Mouse (Mus musculus): ENCODE measurements at regions not wholly inside any gene's neighbourhood (a gene's known extent, or its start where the extent isn't known, plus 50 kb on each side); places are given as distances from the start of the nearest gene placed in this dataset.
"Not testable (repeated sequence)": the region's sequence is repeated elsewhere in the genome, so short reads cannot be mapped to it uniquely, and the experiment has no call there.

- no peaks in the 10 kb centered on the region for H3K9me3 ChIP-seq (ENCODE audit: control insufficient read depth, low read length)
- WGBS (ENCODE audit: insufficient replicate concordance): 70% methylated on average over 6 of the region's 6 CpGs
- no peak overlapping the region for H3K4me3 ChIP-seq (ENCODE audit: insufficient read depth in 1 of 2, low read depth in 2 of 2, low read length in 2 of 2)
- no peaks in the 10 kb centered on the region for H3K36me3 ChIP-seq (replicated peaks; ENCODE audit: control insufficient read depth, insufficient read depth, low read depth)
- no peaks in the 10 kb centered on the region; a peak in 1 of 4 replicates for H3K4me1 ChIP-seq (replicated peaks; ENCODE audit: control insufficient read depth in 2 of 2, insufficient read depth in 2 of 2, low read length in 1 of 2)
- DNase-seq (ENCODE audit: low read depth in 3 of 3, low spot score in 3 of 3): no peak
- no peak for ATAC-seq (ENCODE audit: insufficient read depth)
- TF ChIP-seq CTCF (IDR thresholded peaks at IDR 0.05; ENCODE audit: low read depth) (no peak), EP300 (IDR thresholded peaks at IDR 0.05; ENCODE audit: low read depth) (no peak)
- no peak overlapping the region for H3K9ac ChIP-seq (replicated peaks)
- H3K4me2 ChIP-seq (ENCODE audit: low read depth): no peak overlapping the region
- H3K27me3 ChIP-seq (ENCODE audit: control insufficient read depth, insufficient read depth, low read length): no peaks in the 10 kb centered on the region
- H3K27ac ChIP-seq: no peak overlapping the region
Measured at GRCm38 (mm10) chr6:31141486-31141885, 182.6 kb upstream of the Klf14 start.

GRCm38 (mm10) chr6:31142479-31143007, 183.7 kb upstream of the Klf14 start:
- H3K36me3 ChIP-seq (replicated peaks; ENCODE audit: control insufficient read depth, insufficient read depth, low read depth); ATAC-seq (ENCODE audit: insufficient read depth); H3K9me3 ChIP-seq (ENCODE audit: control insufficient read depth, low read length); H3K4me3 ChIP-seq (ENCODE audit: insufficient read depth in 1 of 2, low read depth in 2 of 2, low read length in 2 of 2); DNase-seq (ENCODE audit: low read depth in 3 of 3, low spot score in 3 of 3); H3K4me2 ChIP-seq (ENCODE audit: low read depth); H3K27ac ChIP-seq; H3K9ac ChIP-seq (replicated peaks); H3K4me1 ChIP-seq (replicated peaks; ENCODE audit: control insufficient read depth in 2 of 2, insufficient read depth in 2 of 2, low read length in 1 of 2); H3K27me3 ChIP-seq (ENCODE audit: control insufficient read depth, insufficient read depth, low read length): not testable (repeated sequence)
- 84% methylated on average over 15 of the region's 15 CpGs for WGBS (ENCODE audit: insufficient replicate concordance)

GRCm38 (mm10) chr6:31145687-31146086, 186.8 kb upstream of the Klf14 start:
- 65% methylated on average over 10 of the region's 10 CpGs for WGBS (ENCODE audit: insufficient replicate concordance)
- TF ChIP-seq EP300 (IDR thresholded peaks at IDR 0.05; ENCODE audit: low read depth): no peak
- no peak for TF ChIP-seq CTCF (IDR thresholded peaks at IDR 0.05; ENCODE audit: low read depth)
- H3K27ac ChIP-seq: no peak overlapping the region
- no peak overlapping the region for H3K9ac ChIP-seq (replicated peaks)
- no peaks in the 10 kb centered on the region for H3K9me3 ChIP-seq (ENCODE audit: control insufficient read depth, low read length)
- no peaks in the 10 kb centered on the region for H3K36me3 ChIP-seq (replicated peaks; ENCODE audit: control insufficient read depth, insufficient read depth, low read depth)
- H3K27me3 ChIP-seq (ENCODE audit: control insufficient read depth, insufficient read depth, low read length): no peaks in the 10 kb centered on the region
- H3K4me1 ChIP-seq (replicated peaks; ENCODE audit: control insufficient read depth in 2 of 2, insufficient read depth in 2 of 2, low read length in 1 of 2): no peaks in the 10 kb centered on the region; a peak in 1 of 4 replicates
- H3K4me3 ChIP-seq (ENCODE audit: insufficient read depth in 1 of 2, low read depth in 2 of 2, low read length in 2 of 2): no peak overlapping the region
- ATAC-seq (ENCODE audit: insufficient read depth): peak; percentile 57; the same call in 1 of the 2 replicates
- no peak overlapping the region for H3K4me2 ChIP-seq (ENCODE audit: low read depth)
- DNase-seq (ENCODE audit: low read depth in 3 of 3, low spot score in 3 of 3): peak in 1 of 3 experiments; percentile 23

- Histone ChIP-seq H3K27ac (no peak overlapping the region), H3K4me3 (ENCODE audit: insufficient read depth in 1 of 2, low read depth in 2 of 2, low read length in 2 of 2) (no peak overlapping the region), H3K9ac (replicated peaks) (no peak overlapping the region), H3K36me3 (replicated peaks; ENCODE audit: control insufficient read depth, insufficient read depth, low read depth) (no peaks in the 10 kb centered on the region), H3K9me3 (ENCODE audit: control insufficient read depth, low read length) (no peaks in the 10 kb centered on the region), H3K4me2 (ENCODE audit: low read depth) (no peak overlapping the region), H3K27me3 (ENCODE audit: control insufficient read depth, insufficient read depth, low read length) (no peaks in the 10 kb centered on the region), H3K4me1 (replicated peaks; ENCODE audit: control insufficient read depth in 2 of 2, insufficient read depth in 2 of 2, low read length in 1 of 2) (no peaks in the 10 kb centered on the region; a peak in 1 of 4 replicates)
- 52% methylated on average over 5 of the region's 5 CpGs for WGBS (ENCODE audit: insufficient replicate concordance)
- no peak for DNase-seq (ENCODE audit: low read depth in 3 of 3, low spot score in 3 of 3)
- no peak for TF ChIP-seq CTCF (IDR thresholded peaks at IDR 0.05; ENCODE audit: low read depth)
- no peak for TF ChIP-seq EP300 (IDR thresholded peaks at IDR 0.05; ENCODE audit: low read depth)
- no peak for ATAC-seq (ENCODE audit: insufficient read depth)
Measured at GRCm38 (mm10) chr6:31146779-31147178, 187.9 kb upstream of the Klf14 start.

GRCm38 (mm10) chr6:31147682-31148081, 188.8 kb upstream of the Klf14 start:
- H3K4me1 ChIP-seq (replicated peaks; ENCODE audit: control insufficient read depth in 2 of 2, insufficient read depth in 2 of 2, low read length in 1 of 2): no peaks in the 10 kb centered on the region; a peak in 1 of 4 replicates
- 76% methylated on average over 10 of the region's 10 CpGs for WGBS (ENCODE audit: insufficient replicate concordance)
- H3K9me3 ChIP-seq (ENCODE audit: control insufficient read depth, low read length): no peaks in the 10 kb centered on the region
- H3K4me3 ChIP-seq (ENCODE audit: insufficient read depth in 1 of 2, low read depth in 2 of 2, low read length in 2 of 2): no peak overlapping the region
- H3K9ac ChIP-seq (replicated peaks): no peak overlapping the region
- DNase-seq (ENCODE audit: low read depth in 3 of 3, low spot score in 3 of 3): no peak
- no peaks in the 10 kb centered on the region for H3K36me3 ChIP-seq (replicated peaks; ENCODE audit: control insufficient read depth, insufficient read depth, low read depth)
- H3K27ac ChIP-seq: no peak overlapping the region
- ATAC-seq (ENCODE audit: insufficient read depth): no peak
- H3K27me3 ChIP-seq (ENCODE audit: control insufficient read depth, insufficient read depth, low read length): no peaks in the 10 kb centered on the region
- TF ChIP-seq CTCF (IDR thresholded peaks at IDR 0.05; ENCODE audit: low read depth) (no peak), EP300 (IDR thresholded peaks at IDR 0.05; ENCODE audit: low read depth) (no peak)
- no peak overlapping the region for H3K4me2 ChIP-seq (ENCODE audit: low read depth)

All from liver, embryonic 14.5 days (tissue).